Mouse (Mus musculus): ENCODE measurements around the gene Grip2. TPM values are rescaled to one million over a fixed set of nuclear protein-coding genes. Genes with fewer than 3 reads are reported as not detected.

The Grip2 gene
- total RNA-seq, 2 experiments from 2014 or later: 1.7 to 2.1 TPM

GRCm38 (mm10) chr6:91796736-91797135, 30.3 kb downstream of the Grip2 start:
- no peak for DNase-seq (ENCODE audit: low spot score in 2 of 2)

GRCm38 (mm10) chr6:91796064-91796463, 31.0 kb downstream of the Grip2 start:
- DNase-seq (ENCODE audit: low spot score in 2 of 2): no peak

GRCm38 (mm10) chr6:91795640-91796039, 31.4 kb downstream of the Grip2 start:
- no peak for DNase-seq (ENCODE audit: low spot score in 2 of 2)

- DNase-seq (ENCODE audit: low spot score in 2 of 2): no peak
Observed at GRCm38 (mm10) chr6:91788311-91788798, 38.7 kb downstream of the Grip2 start.

- DNase-seq (ENCODE audit: low spot score in 2 of 2): no peak
Observed at GRCm38 (mm10) chr6:91785018-91785417, 42.0 kb downstream of the Grip2 start.

- DNase-seq (ENCODE audit: low spot score in 2 of 2): no peak
Observed at GRCm38 (mm10) chr6:91779206-91779605, 47.8 kb downstream of the Grip2 start.

GRCm38 (mm10) chr6:91776543-91776942, 50.5 kb downstream of the Grip2 start:
- peak; percentile 63 to 72 for DNase-seq (ENCODE audit: low spot score in 2 of 2)

- no peak for DNase-seq (ENCODE audit: low spot score in 2 of 2)
Observed at GRCm38 (mm10) chr6:91773951-91774350, 53.1 kb downstream of the Grip2 start.

GRCm38 (mm10) chr6:91767550-91767949, 59.5 kb downstream of the Grip2 start:
- no peak for DNase-seq (ENCODE audit: low spot score in 2 of 2)

- no peak for DNase-seq (ENCODE audit: low spot score in 2 of 2)
Observed at GRCm38 (mm10) chr6:91762051-91762742, 64.9 kb downstream of the Grip2 start.

- DNase-seq (ENCODE audit: low spot score in 2 of 2): no peak
Observed at GRCm38 (mm10) chr6:91754845-91755244, 72.2 kb downstream of the Grip2 start.

- DNase-seq (ENCODE audit: low spot score in 2 of 2): no peak
Observed at GRCm38 (mm10) chr6:91754098-91754497, 73.0 kb downstream of the Grip2 start.

GRCm38 (mm10) chr6:91752884-91753283, 74.2 kb downstream of the Grip2 start:
- no peak for DNase-seq (ENCODE audit: low spot score in 2 of 2)

GRCm38 (mm10) chr6:91750976-91751375, 76.1 kb downstream of the Grip2 start:
- no peak for DNase-seq (ENCODE audit: low spot score in 2 of 2)

GRCm38 (mm10) chr6:91746776-91747175, 80.3 kb downstream of the Grip2 start:
- DNase-seq (ENCODE audit: low spot score in 2 of 2): no peak

GRCm38 (mm10) chr6:91745947-91746582, 81.0 kb downstream of the Grip2 start:
- no peak for DNase-seq (ENCODE audit: low spot score in 2 of 2)

GRCm38 (mm10) chr6:91745246-91745645, 81.8 kb downstream of the Grip2 start:
- no peak for DNase-seq (ENCODE audit: low spot score in 2 of 2)

GRCm38 (mm10) chr6:91743886-91744285, 83.2 kb downstream of the Grip2 start:
- DNase-seq (ENCODE audit: low spot score in 2 of 2): no peak

GRCm38 (mm10) chr6:91742995-91743394, 84.1 kb downstream of the Grip2 start:
- no peak for DNase-seq (ENCODE audit: low spot score in 2 of 2)

GRCm38 (mm10) chr6:91742466-91742865, 84.6 kb downstream of the Grip2 start:
- DNase-seq (ENCODE audit: low spot score in 2 of 2): no peak

- peak; percentile 70 to 72 for DNase-seq (ENCODE audit: low spot score in 2 of 2)
Observed at GRCm38 (mm10) chr6:91741046-91741445, 86.0 kb downstream of the Grip2 start.

GRCm38 (mm10) chr6:91738058-91738457, 89.0 kb downstream of the Grip2 start:
- DNase-seq (ENCODE audit: low spot score in 2 of 2): no peak

- no peak for DNase-seq (ENCODE audit: low spot score in 2 of 2)
Observed at GRCm38 (mm10) chr6:91737451-91737850, 89.6 kb downstream of the Grip2 start.
